Mouse (Mus musculus) right cerebral cortex, adult 18-20 months (tissue): ENCODE data around the gene Dus2.

ENCODE experiments used
- DNase-seq: peaks from one replicate; pipeline ENCODE4 v3.0.0; 2022; ENCODE audit warnings: mixed read lengths

Dus2 gene

DNA sequence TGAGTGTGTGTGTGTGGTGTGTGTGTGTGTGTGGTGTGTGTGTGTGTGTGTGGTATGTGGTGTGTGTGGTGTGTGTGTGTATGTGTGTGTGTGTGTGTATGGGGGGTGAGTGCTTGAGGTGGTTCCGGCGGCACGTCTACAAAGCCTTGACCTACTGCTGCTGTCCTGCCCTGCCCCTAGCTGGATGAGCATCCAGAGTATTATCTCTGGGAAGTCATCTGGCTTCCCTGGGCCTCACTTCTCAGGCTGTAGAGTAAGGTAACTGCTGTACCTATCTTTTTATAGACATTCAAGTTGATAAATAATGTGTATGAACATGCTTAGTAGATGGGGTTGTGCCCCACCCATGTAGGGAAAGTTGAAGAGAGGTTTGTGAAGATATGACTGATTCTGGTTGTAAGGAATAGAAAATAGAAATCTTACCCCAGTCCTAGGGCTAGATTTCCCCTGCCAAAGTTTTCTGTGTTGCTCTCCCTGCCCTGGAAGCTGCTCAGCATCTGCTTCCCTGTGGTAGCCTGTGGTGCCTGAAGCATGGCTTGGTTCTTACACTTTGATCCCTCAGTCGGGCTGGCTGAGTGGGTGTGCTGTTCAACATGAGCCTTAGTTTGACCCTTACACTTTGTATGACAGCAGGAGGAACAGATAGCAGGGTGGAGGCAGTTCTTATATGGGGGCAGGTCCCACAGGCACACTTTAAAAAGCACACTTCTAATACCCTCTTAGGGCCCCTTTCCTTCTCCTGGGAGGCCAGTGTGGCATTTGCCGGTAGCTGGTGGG lies 56.9 kb downstream of the Dus2 start:
- DNase-seq, result no peak

DNA sequence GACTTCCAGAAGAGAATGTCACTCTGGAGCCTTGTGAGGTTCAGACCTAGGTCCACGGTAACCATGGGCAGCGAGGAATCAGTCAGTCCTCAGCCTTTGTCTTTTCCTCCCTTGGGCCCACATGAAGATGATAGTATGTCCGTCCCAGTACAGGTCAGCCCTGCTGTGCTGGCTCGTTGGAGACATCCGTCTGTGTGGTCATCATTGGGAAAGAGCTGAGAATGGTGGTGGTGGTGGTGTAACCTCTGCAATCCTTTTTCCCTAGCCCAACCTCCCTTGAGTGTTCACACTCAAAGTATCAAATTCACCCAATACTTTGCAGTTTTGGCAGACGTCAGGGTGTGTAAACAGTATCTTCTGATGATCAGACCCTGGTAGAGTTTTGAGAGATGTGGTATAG lies 58.7 kb downstream of the Dus2 start:
- no peak for DNase-seq

DNA sequence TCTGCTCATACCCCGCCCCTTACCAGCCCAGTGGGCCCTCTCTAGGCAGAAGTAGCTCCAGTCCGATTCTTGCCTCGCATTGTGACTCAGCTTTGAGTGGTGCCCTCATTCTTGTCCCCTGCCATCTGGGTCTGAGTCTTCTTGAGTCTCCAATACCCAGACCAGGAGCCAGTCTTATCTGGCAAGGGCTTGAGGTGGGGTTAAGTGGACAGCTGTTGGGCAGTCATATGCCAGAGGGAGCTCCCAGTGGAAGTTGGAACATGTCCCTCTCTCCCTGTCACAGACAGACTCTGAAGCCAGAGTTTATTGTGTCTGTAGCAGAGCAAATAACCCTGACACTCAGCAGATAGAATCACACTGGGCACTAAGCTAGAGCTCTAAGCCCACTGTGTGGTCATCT lies 59.9 kb downstream of the Dus2 start:
- no peak for DNase-seq

DNA sequence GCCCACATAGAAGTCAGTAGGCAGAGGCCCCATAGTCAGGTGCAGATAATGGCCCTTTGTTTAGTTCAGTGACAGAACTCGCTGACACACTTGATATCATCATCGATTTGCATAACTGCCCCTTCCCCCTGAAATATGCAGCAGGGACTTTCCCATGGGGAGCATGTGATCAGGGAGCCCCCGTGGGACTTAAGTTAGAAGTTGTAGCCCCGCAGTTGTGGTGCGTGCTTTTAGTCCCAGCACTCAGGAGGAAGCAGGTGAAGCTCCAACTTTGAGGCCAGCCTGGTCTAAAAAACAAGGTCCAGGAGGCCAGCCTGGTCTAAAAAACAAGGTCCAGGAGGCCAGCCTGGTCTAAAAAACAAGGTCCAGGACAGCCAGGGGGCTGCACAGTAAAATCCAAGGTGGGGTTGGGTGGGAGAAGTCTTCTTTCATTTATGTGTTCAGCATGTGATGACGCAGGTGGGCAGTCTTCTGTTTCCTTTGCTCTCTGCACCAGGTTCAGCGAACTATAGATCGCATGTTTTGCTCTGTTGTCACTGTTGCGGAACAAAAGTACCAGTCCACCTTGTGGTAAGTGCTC lies 61.5 kb downstream of the Dus2 start:
- no peak for DNase-seq

DNA sequence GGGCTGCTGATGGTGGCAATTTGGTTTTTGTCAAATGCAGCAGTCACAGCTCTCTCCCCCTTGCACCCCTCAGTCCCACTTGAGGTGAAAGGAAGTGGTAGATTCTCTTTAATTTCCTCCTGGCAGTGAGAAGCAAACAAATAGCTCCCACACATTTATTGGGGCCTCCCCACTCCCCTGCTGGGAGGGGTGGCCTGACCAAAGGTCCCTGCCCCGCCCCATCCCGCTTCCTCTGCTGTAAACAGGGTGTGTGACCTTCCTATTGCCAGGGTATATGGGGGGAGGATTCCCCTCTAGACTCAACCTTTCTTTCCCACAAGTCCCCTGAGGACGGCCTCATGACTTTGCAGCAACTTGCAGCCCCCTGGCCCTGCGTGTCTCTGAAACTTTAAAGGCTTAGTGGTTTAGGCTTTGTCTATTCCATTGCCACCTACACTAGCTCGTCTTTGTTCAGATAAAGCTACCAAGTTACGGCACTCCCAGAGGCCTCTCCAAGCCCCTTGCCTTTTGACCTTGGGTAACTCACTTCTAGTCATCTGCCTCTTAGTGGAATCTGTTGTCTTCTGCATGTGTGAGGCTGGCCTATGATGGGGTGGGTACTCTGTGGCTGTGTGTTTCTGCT lies 63.2 kb downstream of the Dus2 start:
- DNase-seq, result no peak

DNA sequence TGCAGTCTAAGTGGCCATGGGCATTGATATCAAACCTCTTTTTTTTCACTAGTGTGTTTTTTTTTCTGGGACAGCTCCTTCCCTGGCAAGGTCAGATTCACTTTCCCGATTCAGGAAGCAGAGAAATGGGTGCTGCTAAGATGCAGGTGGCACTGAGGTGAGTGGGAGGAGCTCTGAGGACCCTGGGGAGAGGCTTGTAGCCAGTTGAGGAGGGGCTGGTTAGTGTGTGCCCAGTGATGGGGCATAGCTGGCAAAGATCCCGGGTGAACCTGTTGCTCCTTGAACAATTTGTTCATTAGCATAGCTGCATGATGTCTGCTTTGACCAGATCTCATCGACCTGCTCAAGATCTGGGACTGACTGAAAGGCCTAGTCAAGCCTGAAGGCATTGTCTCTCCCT lies 63.9 kb downstream of the Dus2 start:
- no peak for DNase-seq

DNA sequence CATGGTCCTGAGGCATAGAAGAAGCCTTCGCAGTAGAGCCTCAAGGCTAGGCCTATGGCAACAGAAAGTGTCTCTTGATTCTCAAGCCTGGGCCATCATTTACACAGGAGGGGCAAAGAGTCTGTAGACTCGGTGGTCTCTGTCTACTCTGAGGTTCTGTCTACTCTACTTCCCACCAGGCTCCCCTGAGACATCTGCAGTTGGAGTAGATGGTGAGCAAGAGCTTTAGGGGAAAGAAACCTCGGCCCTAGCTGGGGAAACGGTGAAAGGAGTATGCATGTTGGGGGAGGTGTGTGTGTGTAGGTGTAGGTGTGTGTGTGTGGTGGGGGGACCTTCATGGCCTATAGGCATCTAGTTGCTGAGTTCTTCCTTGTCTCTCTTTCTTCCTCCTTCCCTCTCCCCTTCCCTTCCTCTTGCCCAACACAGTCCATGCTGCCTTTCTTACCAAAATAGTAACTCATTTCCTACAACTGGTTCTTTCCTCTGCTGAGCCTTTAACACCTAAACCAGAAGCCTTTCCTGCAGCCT lies 65.4 kb downstream of the Dus2 start:
- no peak for DNase-seq

DNA sequence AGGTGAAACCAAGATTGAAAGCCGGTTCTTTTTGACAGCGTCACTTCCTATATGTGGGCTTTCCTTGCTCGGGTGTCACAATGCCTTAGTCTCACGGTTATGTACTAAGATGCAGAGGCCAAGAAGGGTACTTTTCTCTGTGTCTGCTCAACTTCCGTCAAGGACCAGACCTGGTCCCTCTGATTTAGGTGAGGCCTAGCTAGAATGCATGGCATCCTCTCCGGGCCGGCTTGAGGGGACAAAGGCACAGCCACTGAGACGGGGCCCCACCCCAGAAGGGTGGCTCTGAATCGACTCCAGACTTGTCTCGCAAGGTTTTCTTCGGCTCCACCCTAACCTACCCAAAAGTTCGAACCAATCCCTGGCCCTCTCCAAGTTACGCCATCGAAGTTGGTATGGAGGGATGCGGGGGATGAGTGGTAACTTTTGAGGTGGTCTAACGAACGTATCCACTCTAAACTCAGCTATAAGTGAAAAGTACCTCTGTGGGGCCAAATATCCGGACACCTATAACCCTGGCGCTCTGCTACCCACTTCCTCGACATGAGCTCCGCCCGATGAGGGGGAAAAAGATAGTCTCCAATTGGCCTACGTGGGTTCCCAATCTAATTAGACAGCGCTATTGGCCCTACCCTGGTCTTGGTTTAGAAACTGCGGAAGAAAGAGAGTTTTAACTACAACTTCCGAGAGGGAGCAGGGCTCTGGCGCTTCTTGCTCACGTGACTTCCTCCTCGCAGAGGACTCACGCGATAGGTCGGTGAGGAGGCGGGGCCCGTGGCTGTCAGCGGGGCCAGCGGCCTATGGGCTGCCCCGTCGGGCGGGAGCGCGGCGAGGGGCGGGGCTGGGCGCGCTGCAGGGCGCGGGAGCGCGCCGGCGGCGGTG lies 67.8 kb downstream of the Dus2 start, which contains the start of gene Nfatc3:
Gene Nfatc3 (plus strand): TSS at position 110 of the 882 bp plus-strand sequence.
- DNase-seq, result peak; percentile 97

DNA sequence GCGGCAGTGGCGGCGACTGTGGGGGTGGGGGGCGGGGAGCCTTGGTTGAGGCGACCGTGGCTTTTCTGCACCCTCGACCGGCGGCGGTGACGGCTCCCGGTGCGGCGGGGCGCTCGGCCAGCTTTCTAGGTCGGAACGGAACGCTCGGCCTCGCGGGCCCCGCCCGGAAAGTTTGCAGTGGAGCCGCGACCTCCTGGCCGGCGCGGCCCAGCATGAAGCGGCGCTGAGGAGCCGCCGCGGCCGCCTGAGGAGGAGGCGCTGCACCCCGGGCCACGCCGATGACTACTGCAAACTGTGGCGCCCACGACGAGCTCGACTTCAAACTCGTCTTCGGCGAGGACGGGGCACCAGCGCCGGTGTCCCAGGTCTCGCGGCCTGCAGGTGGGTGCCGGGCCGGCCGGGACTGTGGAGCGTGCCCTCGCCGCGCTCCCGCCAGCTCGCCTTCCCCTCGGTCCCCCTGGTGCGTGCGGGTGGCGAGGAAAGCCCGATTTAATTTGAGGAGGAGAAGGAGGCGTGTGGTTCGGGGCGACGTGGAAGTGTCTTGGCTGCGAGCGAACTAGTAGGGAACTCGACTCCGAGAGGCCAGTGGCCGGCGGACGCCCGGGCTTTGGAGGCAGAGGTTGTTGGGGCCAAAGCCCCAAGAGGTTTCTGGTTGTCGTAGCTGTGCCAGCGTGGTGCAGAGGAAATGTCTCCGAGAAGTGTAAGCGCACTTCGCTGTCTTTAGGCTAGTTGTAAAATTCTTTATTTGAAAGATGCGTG lies 68.7 kb downstream of the Dus2 start:
- DNase-seq, result no peak

DNA sequence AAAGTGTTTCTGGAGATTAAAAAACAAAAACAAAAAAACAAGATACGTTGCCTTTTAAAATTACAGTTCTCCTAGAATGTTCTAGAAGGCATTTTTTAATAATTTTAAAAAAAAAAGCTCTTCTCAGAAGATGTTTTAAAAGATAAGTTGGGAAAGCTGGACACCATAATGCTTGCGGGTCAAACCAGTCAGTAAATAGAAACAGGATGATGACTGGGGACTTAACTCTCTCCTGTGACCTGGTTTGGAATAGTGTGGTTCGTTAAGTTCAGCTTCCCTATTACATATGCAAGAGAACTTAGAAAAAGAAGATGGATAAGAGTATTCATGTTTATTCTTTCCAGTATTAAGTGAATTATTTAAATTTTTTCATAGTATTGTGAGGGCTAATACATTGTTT lies 69.4 kb downstream of the Dus2 start:
- DNase-seq, result no peak

DNA sequence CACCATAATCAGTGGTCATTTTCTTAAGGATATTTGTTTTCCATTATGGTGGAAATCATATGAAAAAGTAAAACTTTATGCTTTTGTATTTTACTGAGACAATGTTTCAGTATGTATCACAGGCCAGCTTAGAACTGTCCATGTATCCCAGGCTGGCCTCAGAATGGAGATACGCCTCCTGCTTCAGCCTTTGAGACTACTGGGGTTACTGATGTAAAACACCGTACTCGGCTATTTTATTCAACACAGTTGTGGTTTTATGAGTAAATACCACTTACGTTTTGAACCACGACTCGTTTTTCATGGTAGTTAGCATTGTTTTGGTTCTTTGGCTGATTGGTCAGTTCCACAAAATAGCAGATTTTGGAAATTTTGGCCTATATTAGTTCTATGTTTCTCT lies 70.5 kb downstream of the Dus2 start:
- no peak for DNase-seq

DNA sequence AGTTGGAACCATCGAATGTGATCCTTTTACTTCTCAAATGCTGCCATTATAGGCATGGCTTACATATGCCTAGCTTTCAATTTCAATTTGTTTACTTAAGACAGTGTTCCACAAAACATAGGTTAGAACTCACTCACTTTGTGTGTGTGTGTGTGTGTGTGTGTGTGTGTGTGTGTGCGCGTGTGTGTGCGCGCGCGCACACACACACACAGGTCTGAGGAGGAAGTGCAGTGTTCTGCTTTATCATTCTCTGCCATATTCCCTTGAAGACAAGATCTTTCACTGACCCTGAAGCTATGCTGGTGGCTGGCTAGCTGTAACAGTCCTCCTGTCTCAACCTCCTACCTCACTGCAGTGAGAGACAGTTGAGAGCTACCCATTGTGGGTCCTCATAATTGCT lies 71.9 kb downstream of the Dus2 start:
- DNase-seq, result no peak

DNA sequence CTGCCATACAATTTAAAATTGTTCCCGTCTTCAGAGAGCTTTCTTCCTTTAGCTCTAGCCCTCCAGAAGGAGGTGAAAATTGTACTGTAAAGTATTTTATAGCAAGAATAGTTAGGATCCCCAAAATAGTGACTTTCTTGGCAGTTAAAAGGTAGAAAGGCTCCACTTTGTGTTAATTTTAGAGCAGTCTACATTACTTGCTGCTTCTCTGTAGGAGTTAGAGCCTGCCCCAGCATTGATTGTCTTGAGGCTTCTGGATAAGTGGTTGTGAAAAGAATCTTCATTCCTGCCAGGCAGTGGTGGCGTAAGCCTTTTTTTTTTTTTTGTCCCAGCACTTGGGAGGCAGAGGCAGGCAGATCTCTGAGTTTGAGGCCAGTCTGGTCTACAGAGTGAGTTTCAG lies 75.6 kb downstream of the Dus2 start:
- DNase-seq, result no peak

DNA sequence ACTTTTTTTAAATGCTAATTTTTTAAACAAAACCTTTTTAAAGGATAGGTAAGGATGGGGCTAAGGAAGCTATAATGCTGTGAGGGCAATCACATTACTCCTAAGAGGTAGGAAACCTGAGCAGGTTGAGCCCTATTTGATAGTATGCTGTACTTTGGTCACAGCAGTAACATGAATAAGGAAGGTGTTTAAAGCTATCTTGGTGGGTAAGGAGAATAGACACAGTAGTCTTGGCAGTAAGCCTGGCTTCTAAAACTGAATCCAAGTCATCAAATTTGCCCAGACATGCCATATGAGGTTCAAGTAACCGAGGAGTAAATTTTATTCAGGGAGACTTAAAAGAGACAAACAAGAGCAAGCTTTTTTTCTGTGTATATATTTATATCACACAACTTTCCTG lies 78.4 kb downstream of the Dus2 start:
- DNase-seq, result no peak

DNA sequence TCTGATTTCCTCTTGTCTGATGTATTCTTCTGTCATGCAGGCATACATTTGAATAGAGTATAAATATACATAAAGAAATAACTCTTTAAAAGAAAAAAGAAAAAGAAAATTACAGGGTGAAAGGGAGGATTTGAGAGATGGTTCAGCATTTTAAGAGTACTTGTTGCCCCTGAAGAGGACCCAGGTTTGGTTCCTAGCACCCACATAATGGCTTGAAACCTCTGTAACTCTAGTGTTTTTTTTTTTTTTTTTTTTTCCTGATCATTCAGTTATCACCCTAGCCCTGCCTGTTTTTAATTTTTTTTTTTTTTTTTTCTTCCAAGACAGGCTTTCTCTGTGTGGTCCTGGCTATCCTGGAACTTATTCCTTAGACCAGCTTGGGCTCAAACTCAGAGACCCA lies 81.0 kb downstream of the Dus2 start:
- no peak for DNase-seq

DNA sequence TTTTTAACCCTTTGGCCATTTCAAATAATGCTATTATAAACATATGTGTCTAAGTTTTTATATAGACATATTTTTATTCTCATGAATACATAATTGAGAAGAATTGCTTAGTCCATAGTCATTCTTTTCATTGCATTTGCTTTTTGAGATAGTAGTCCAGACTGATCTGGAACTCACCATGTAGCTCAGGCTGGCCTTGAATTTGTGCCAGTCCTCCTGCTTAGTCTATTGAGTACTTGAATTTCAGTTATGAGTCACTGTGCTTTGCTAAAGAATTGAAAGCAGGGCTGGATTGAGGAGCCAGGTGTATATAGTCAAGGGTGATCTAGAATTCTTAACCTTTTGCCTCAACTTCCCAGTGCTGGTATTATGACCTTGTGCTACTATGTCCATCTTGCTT lies 83.1 kb downstream of the Dus2 start:
- no peak for DNase-seq

DNA sequence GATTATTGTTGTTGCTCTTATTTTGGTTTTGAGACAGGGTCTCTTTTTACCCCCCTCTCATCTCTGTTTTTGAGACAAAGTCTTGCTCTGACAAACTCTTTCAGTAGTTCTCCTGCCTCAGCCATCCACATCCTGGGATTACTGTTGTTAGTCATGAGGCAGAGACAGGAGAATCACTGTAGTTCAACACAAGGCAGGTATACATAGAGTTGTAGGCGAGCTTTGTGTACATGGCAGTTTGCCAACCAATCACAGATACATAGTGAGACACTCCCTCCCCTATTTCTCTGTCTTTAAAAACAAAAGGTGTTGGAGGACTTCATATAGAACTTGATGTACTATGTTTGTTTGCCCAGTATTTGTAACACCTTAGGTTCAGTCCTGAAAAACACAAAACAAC lies 83.5 kb downstream of the Dus2 start:
- DNase-seq, result no peak

DNA sequence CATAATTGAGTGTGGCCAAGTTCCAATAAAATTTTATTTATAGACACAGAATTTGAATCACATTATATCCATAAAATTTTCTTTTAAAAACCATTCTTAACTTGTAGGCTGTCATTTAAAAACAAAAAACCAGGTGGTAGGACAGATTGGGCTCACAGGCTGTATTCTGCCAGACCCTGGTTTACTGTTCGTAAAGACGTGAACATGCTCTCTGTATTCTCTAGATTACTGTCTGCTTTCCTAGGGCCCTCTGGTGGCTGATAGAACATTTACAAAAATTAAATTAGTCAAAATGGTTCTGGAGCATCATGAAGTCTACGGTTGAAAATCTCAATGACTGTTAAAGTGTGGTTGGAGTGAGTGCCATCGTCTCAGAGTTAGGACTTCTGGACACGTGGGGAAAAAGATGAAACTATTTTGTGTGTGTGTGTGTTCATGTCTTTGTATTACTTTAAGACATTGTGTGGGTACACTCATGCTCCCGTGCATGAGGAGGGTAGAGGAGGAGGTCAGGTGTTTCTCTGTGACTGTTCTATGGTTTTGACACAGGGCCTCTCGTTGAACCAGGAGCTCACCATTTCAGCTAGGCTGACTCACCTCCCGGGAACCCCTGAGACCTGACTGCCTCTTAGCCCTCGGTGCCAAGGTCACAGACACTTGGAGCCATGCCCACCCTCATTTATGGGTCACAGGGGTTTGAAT lies 84.2 kb downstream of the Dus2 start:
- peak; percentile 26 for DNase-seq

DNA sequence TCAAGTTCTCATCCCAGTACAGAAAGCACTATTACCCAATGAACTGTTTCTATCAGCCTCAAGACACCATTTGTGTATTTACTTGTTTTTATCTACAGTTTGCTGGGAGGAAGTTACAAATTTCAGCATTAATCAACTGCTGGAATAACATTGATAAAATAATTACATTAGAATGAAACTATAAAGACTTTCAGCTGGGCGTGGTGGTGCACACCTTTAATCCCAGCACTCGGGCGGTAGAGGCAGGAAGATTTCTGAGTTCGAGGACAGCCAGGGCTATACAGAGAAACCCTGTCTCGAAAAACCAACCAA lies 84.7 kb downstream of the Dus2 start:
- no peak for DNase-seq

DNA sequence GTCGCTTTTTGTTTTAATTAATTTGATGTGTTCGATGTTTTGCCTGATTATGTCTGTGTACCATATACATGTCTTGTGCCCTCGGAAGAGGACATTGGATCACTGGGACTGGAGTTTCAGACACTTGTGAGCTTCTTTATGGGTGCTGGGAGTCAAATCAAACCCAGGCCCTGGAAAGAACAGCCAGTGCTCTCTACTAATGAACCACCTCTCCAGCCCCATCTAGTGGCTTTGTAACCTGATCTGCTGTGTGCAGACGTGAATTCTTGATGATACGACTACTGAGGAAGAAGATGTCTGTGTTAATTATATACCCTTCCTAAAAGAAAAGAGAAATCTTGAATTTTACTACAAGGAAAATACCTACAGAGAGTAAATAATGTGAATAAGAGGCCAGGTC lies 85.5 kb downstream of the Dus2 start:
- peak; percentile 25 for DNase-seq

DNA sequence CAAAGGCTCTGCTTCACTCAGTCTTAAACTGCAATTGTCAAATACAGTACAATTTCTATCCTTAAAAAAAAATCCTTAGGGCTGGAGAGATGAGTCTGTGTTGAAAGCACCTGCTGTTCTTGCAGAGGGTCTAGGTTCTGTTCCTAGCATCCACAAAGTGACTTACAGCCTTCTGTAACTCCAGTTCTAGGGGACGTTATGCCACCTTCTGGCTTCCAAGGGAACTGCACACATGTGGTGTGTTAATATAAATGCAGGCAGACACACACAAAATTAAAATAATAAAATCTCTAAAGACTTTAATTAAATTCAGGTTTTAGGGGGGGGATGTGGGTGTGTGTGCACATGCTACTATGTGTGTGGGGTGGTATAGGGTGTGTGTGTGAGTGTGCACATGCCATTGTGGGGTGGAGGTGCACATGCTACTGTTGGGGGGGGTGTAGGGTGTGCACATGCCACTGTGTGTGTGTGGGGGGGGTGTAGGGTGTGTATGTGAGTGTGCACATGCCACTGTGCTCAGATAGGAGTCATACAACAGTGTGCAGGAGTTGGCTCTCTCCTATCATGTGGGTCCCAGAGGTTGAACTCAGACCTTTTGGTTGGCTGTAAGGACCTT lies 86.4 kb downstream of the Dus2 start:
- DNase-seq, result no peak
